Mouse (Mus musculus): ENCODE measurements at regions not wholly inside any gene's neighbourhood (a gene's known extent, or its start where the extent isn't known, plus 50 kb on each side); places are given as distances from the start of the nearest gene placed in this dataset.

- no peak for TF ChIP-seq POLR2A (IDR thresholded peaks at IDR 0.05; ENCODE audit: extremely low read depth, insufficient read depth, low read length)
- no peak for TF ChIP-seq CTCF (IDR thresholded peaks at IDR 0.05; ENCODE audit: extremely low read depth, insufficient read depth, low read length)
These were observed 168.0 kb upstream of the Thbs1 start for GRCm38 (mm10) chr2:117943666-117944065.
